Mouse (Mus musculus) left cerebral cortex, postnatal 10 days (tissue): ENCODE results near the gene Nup210. TPM values are rescaled to one million over a fixed set of nuclear protein-coding genes. Genes with fewer than 3 reads are reported as not detected.
A peak's percentile ranks its signal among the peaks of the same experiment; 100 is the strongest.

Experiments
- DNase-seq, 2 experiments: peaks; one replicate each; pipeline ENCODE4 v3.0.0; 2021 to 2022; ENCODE audit warnings: low spot score in 2 of 2, mixed read lengths in 1 of 2; ENCODE audit errors: extremely low spot score in 1 of 2
- intact Hi-C: fragments of 180-260 bp; cut with DNase I; formaldehyde crosslinking; loops from one replicate; pipeline ENCODE4 v1.15.1; 2025
- total RNA-seq, 2 experiments: library from RNA; stranded (reverse); gene quantifications; 2 replicates each; pipeline ENCODE4 v1.2.3; 2021

Gene Nup210
- total RNA-seq, 2 experiments from 2014 or later, result 35.6 to 36.7 TPM

DNA sequence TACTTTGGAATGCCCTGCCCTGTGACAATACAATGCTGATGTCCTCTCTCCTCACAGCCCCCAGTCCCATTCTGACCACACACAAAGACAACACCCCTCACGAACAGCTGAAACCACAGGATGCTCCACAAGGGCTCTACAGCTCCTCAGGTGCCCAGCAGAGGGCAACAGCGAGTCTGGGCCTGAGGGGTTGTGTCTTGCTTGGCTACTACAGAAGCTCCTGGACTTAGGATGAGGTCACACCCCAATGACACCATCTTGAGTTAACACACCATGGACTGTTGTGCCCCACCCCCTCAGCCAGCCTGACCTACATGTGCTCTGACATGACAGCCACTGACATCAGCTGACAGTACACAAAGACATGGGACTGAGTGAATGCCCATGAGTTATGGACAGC is 56.9 kb downstream of the Nup210 start:
- DNase-seq, result peak in 1 of 2 experiments; percentile 54
- intact Hi-C loops, result loop anchor here (5.0 kb wide), 1 partner anchor 78 kb away; no protein-coding TSS in a partner anchor

DNA sequence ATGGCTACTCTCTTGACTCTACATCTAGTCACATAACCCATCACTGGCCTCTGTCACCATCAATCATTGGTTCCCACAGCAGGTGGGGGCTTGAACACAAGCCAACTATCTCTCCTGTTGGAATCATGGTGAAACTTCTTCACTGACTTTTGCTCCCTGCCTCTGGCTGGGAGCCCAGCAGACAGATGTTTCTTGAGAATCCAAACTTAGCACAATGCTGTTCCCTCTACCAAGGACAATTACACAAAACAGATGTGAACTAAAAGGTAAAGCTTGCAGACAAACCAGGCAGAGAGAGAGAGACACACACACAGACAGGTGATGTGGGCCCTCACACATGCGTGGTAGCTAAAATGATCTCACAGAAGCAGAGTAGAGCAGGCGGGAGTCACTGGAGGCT is 58.6 kb downstream of the Nup210 start:
- intact Hi-C loops, result no loop called here
- DNase-seq, result no peak

- intact Hi-C loops, result no loop called here
- DNase-seq, result no peak
Observed at GRCm38 (mm10) chr6:91056348-91056747, 60.3 kb downstream of the Nup210 start.

DNA sequence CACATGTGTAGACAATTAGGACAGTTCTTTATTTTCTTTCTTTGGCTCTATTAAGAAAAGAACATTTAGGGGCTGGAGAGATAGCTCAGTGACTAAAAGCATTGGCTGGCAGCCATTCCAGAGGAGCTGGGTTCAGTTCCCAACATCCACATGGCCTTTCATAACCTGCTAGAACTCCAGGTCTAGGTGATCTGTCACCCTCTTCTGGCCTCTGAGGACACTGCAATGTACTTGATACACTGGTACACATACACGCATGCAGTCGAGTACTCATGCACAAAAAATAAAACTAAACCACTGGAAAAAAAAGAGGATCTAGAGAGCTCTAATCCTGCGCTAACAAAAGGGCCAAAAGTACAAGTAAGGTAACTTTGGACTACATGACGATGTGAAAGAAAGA is 64.1 kb downstream of the Nup210 start:
- DNase-seq, result no peak
- intact Hi-C loops, result no loop called here

DNA sequence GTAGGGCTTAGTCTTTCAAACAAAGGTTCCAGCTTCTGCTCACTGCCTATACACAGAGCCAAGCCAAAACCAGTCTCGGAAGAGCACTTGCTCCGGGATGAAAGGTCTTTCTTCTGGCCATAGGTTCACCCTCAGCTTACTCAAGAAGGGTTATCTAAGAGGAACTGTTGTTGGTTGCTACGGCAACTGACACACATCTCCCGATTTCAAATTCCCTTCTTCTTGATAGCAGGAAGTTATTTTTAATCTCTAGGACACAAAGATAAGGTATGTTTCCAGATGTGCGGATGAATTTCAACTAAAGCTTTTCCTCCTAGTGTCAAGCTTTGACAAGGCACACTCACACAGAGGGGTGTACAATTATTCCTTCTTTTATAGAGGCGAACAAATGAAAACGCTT is 68.6 kb downstream of the Nup210 start:
- DNase-seq, result no peak
- intact Hi-C loops, result no loop called here

GRCm38 (mm10) chr6:91047434-91047833 is 69.2 kb downstream of the Nup210 start:
- intact Hi-C loops, result no loop called here
- no peak for DNase-seq

DNA sequence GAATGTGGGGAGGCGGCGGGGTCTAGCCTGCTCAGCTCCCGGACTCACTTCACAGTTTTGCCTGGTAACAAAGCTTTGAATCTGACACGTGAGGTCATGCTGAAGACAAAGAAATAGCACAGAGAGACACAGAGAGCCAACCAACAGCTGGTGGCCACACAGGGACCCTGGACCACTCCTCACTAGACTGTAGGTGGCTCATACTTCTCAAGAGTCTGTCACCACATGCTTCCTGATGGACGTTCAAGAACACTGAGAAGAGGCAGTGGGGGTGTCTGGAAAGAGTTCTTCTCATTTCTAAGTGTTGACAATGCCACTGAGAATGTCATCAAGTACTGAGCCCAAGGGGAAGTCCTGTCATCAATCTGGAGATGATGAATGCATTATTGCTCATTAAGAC is 70.4 kb downstream of the Nup210 start:
- intact Hi-C loops, result no loop called here
- DNase-seq, result no peak

DNA sequence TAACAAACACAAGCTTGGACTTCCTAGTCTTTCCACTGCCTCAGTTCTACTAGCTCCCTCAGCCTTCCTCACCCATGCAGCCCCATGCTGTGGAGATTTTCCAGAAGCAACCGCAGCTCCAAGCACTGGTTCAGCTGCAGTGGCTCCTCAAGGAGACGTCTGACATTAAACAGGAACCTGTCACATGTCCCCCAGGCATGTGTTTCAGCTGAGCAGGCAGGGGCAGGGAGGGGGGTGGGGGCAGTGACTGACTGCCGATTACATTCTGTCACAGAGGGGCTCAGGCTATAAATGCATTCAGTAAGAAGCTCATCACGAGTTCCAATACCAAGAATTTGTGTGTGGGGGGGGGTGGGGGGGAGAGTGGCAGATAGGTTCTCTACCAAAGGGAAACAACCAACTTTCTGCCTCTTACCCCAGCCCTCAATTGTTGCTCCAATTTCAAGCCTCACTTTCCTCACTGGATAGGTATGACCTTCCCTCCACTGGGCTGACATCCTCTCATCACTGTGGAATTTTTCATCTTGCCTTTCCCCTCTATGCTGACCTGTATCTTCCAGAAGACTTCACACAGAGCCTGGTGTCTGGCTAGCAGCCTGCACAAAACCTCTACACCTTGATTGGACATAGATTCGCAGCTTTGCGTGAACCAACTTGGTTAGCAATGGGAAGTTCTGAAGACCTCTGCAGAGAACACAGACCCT is 71.8 kb downstream of the Nup210 start:
- intact Hi-C loops, result no loop called here
- DNase-seq, result no peak

DNA sequence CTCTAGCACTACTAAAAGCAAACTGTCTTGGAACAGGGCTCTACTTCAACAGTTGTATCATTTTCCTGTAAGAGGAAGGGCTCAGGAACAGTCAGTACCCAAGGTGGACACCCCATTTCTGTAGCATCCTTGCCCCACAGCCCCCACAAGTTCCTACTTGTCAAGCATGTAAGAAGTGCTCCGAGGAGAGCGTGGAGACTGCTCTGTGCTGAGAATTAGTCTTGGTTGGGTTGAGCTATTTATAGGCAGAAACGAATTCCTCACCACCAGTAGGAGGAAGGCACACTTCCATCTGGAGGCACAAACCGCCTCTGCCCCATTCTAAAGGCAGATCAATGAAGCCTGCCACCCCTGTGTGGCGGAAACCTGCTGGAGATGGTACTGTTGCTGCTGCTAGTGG is 75.3 kb downstream of the Nup210 start:
- peak in 1 of 2 experiments; percentile 50 for DNase-seq
- intact Hi-C loops, result no loop called here

GRCm38 (mm10) chr6:91028256-91028655 is 88.4 kb downstream of the Nup210 start:
- intact Hi-C loops, result no loop called here

GRCm38 (mm10) chr6:91020810-91021209 is 95.8 kb downstream of the Nup210 start:
- intact Hi-C loops, result no loop called here
- DNase-seq, result no peak

More at GRCm38 (mm10) chr6:91028256-91028655, 88.4 kb downstream of the Nup210 start:
- DNase-seq, result no peak

DNA sequence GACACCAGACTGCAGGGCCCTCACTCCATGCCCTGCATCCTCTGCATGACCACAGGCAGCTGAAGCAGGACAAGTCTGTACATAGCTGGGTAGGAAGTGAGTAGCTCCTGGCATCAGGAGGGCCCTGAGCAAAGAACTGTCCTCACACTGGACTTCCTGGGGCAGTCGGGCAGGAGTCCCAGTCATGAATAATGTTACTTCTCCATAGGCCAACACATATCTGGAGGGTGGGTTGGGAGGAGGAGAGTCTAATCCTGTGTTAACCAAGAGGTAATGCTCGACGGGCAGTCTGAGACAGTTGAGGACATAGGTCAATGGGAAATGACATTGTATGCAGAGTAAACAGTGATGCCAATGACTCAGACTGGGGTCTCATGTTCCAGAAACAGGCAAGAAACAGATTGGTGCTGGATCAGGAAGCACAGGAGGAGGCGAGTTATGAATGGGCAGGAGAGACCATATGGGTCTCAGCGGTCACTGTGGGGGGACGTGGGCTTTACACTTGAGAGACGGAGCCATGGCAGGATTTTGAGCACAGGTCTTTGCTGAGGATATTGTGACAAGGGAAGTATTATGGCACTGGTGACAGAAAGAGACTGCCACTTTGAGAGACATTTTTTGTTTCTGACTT is 99.9 kb downstream of the Nup210 start:
- intact Hi-C loops, result no loop called here
- no peak for DNase-seq

DNA sequence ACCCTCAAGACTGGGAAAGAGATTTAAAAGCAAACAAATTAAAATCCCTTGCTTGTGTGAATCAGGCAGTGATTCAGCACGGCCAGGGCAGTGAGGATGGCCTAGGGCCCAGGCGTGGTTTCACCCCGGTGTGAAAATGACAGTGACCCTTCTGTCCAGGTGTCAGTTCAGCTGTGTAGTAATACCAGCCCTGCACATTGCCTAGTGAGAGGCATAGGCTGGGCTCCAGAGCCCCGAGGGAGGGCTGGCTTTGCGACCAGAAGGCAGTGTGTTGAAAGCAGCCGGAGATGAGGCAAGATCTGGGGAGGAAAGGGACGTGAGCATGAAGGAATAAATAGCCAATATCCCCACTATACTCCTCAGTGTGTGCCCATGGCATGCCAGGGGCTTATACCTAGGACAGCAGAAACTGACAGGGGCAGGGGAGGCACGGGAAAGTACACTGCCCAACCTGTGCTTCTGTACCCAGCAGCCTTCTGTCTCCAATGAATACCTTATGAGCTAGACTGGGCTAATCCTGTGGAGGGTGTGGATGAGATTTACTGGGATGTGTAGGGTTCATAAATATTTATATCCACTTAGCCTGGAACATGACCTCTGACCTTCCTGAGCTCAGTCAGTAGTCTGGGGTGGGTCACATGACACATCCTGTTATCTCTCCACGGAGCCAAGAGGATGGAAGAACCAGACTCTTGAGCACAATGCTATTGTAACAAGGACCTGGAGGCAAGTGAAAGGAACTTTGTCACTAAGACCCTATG is 102.3 kb downstream of the Nup210 start:
- intact Hi-C loops, result no loop called here
- no peak for DNase-seq

DNA sequence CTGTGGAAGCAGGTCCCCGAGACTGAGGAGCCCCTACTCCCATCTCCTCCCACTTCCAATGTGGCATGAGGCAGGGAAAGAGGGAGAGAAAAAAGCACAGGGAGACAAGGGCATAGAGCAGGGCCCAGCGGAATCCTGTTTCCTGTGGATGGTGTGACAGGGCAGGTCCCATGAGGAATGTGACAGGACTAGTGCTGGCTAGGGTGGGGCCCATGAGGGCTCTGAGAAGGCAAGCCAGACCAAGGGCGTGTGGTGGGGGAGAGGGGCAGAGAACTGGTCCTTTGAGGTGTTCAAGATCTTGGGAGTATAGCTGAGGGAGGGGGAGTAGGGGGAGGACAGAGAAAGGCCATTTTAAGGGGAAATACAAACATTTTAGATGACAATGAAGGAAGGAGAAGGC is 104.2 kb downstream of the Nup210 start:
- intact Hi-C loops, result no loop called here
- DNase-seq, result no peak

DNA sequence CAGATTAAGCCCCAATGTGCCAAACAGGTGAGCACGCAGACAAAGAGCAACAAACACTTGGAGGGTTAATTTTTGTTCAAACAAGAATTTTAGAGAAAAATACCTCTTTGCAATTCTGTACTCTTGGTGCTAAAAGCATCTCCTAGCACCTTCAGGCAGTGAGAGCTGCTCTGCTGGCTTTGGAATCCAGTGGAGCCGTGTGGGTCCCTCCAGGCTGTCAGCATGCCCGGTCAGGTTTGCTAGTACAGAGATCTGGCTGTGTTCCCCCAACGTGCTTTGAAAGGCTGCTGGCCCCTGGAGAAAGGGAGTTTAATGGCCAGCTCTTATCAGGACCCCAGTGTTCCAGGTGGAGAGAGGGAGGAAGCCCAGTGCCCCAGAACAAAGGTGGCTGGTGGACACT is 105.1 kb downstream of the Nup210 start:
- intact Hi-C loops, result no loop called here
- DNase-seq, result no peak

DNA sequence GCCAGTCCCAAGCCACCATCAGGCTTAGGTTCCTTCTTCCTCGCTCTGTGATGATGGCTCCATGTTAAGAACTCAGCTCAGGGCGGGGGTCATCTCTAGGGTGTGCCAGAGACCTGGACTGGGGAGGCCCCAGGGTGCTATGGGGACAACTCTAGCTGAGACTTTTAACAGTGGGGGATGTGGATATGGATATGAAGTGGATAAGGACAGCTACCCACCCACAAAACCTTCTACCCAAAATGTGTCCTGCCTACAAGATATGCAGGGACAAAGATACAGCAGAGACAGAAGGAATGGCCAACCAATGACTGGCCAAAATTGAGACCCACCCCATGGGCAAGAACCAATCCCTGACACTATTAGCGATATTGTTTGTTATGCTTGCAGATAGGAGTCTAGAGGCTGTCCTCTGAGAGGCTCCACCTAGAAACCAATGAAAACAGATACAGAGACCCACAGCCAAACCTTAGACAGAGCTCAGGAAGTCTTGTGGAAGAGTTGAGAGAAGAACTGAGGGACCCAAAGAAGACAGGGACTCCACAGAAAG is 108.3 kb downstream of the Nup210 start:
- DNase-seq, result no peak
- intact Hi-C loops, result no loop called here

GRCm38 (mm10) chr6:91007207-91007606 is 109.4 kb downstream of the Nup210 start:
- intact Hi-C loops, result no loop called here
- no peak for DNase-seq

DNA sequence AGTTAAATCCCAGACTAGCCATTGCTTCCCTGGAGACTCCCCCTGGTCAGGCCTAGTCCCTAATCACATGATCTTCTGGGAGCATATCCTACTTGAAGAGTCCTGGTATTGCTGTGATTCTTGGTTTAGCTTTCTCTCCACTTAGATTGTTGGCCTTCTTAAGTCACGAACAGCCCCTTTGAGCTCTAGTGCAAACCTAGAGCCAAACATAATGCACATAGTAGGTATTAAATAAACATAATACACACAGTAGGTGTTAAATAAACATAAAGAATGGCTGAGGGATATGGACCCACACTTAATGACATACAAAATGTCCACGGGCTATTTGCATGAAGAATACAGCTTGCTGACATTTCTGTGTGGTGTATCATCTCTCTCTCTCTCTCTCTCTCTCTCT is 112.5 kb downstream of the Nup210 start:
- DNase-seq, result no peak
- intact Hi-C loops, result no loop called here

DNA sequence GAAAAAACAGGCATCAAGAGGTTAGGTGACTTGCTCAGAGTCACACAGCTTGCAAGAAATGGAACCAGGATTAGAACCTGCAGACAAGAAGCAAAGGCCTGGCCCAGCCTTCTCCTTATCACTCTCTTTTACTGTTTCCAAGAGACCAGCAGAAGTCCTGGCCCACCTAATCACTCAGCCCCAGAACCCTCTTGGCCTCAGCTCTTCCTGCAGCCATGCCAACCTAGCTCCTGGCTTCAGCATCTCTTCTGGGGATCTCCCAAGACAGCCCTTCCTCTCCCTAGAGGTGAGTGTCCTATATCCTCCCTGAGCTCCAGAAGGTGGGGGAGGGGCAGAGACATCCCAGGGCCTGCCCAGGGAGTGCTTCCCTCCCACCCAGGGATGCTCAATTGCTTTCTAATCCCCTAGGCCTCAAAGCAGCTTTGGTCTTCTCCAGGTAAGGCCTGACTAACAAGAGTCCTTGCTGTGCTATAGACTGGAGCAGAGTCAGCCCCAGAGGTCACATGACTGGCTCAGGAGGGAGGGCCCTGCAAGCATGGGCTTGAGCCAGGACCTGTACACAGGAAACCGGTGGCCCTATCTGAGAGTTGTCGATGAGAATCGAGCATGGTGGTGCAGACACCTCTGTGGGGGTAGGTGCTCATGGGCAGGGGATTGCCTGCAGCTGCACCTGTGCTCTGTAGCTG is 113.2 kb downstream of the Nup210 start:
- intact Hi-C loops, result no loop called here
- no peak for DNase-seq
